Mouse (Mus musculus): ENCODE data around the gene Ube2r2. TPM values are rescaled to one million over a fixed set of nuclear protein-coding genes. Genes with fewer than 3 reads are reported as not detected.
A peak's percentile ranks its signal among the peaks of the same experiment; 100 is the strongest.

The Ube2r2 gene
- polyA plus RNA-seq, 1 experiment: 129 TPM

DNA sequence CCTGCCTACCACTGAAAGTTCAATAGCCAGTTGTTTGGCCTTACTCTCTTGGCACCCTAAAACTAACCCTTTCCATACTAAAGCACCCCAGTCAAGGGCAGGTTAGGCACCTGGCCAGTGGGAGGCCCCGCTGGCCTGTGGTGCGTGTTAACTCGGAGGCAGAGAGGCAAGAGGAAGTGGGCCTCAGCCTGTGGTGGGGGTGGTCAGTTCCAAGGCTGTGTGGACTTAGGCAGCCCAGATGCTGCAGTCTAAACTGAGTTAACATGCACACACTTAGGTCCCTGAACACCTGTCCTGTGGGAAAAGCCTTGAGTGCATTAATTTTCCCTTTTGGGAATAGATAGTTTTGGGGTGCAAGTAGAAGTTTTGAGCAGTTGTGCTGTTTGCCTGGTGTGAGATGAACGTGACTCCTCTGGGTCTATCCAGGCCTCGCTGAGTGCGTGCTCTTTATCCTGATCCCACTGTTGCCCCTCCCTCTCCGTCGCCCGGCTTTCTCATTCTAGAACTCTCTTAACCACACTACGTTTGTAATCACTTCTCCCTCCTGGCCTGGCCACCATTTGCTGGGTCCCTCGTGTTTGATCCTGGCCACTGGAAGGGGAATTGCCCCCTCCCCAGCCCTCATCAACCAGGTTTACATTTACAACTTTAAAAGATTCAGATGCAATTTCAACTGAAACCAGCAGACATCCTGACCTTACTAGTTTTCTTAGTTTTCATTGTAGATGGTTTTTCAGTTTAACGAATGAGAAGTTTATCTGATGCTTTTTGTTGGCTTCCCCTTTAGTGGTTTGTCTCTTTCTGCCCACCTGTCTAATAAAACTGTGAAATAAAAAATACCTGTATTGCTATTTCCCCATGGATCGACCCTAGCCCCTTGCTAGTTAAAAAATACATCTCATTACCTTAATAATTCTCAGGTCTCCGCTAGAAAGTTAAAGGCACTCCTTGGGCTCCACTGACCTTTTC lies 57.3 kb downstream of the Ube2r2 start:
- H3K4me3 ChIP-seq (ENCODE audit: insufficient read depth, low read length): no peak overlapping the region
- 0 out of 2 replicates have a peak, but pooled peaks cover 3% of the 10 kb centered on the region for H3K4me1 ChIP-seq (ENCODE audit: control insufficient read depth, insufficient read depth, low read length)
- TF ChIP-seq POLR2A (IDR thresholded peaks at IDR 0.05; ENCODE audit: extremely low read depth, insufficient read depth, low read length) (no peak), CTCF (IDR thresholded peaks at IDR 0.05; ENCODE audit: extremely low read depth, insufficient read depth, low read length) (no peak)
- no peak overlapping the region for H3K27ac ChIP-seq (ENCODE audit: insufficient read depth, low read length)

DNA sequence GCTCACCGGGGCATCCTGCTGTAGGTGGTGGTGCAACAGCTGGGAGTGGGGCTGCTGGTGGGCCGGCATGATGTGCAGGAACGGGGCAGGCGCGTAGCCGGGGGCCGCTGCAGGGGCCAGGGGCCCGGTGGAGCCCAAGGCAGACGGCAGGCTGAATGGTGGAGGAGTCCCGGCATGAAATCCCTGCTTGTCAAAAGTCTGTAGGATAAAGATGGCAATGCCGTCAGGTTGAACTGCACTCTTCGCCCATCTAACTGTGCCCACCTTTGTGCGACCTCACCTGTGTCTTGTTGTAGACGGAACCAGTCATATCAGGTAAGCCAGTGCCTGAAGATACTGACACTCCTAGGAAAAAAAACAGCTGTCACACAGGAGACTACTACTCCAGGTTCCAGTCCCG lies 59.8 kb downstream of the Ube2r2 start:
- H3K27ac ChIP-seq (ENCODE audit: insufficient read depth, low read length): no peak overlapping the region
- TF ChIP-seq CTCF (IDR thresholded peaks at IDR 0.05; ENCODE audit: extremely low read depth, insufficient read depth, low read length) (no peak), POLR2A (IDR thresholded peaks at IDR 0.05; ENCODE audit: extremely low read depth, insufficient read depth, low read length) (no peak)

DNA sequence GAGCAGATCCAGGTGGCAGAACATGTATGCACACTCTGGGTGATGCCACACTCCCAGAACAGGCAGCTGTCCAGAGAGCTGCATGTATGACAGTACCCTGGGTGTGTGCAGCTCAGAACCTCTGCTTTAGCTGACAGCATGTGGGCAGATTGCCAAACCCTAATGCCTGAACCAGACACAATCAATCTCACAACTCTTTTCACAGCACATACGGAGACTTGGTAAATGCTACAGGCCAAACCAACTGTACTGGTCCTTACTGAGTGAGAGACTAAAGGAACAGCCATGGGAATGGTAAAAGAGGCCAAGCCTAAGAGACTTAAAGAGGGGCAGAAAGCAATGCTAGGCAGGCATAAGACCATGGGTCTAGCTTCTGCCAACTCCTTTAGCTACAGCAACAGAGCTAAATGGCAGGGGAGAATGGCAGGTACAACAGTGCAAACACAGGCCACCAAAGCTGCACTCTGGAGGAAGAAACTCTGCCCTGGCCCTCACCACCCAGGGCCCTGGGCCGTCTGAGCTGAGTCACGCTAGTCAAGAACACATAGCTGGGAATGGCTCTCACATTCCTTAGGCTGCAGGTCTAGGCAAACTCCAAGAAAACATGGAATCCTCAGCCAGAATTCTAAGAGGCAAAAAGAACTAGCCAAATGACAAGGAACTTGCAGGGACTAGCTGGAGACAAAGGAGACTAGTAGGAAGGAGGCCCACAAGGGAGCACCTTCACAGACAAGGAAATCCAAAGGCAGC lies 61.5 kb downstream of the Ube2r2 start:
- no peak overlapping the region for H3K27ac ChIP-seq (ENCODE audit: insufficient read depth, low read length)
- 0 out of 2 replicates have a peak, but pooled peaks cover 1% of the 10 kb centered on the region for H3K4me1 ChIP-seq (ENCODE audit: control insufficient read depth, insufficient read depth, low read length)
- TF ChIP-seq POLR2A (IDR thresholded peaks at IDR 0.05; ENCODE audit: extremely low read depth, insufficient read depth, low read length) (no peak), CTCF (IDR thresholded peaks at IDR 0.05; ENCODE audit: extremely low read depth, insufficient read depth, low read length) (no peak)
- no peak overlapping the region for H3K4me3 ChIP-seq (ENCODE audit: insufficient read depth, low read length)

More for the DNA sequence above, 59.8 kb downstream of the Ube2r2 start:
- Histone ChIP-seq H3K4me1 (ENCODE audit: control insufficient read depth, insufficient read depth, low read length) (0 out of 2 replicates have a peak, but pooled peaks cover 1% of the 10 kb centered on the region), H3K4me3 (ENCODE audit: insufficient read depth, low read length) (no peak overlapping the region)

DNA sequence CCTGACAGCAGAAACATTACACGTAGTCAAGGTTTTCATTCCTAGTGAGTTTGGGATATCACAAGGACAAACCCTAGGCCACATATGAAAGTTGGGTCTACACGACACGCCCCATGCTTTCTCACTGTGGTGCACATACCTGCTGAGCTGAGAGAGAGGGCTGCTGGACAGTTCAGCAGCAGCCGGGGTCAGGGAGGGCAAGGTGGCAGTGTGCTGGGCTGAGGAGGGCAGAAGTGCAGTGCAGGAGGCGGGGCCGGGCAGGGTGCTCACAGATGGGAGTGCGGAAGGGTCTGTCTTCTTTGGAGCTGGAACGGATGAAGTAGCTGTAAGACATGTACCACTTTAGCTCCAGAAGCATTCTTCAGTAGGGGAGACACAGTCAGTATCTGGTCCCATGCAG lies 66.6 kb downstream of the Ube2r2 start:
- H3K4me1 ChIP-seq (ENCODE audit: control insufficient read depth, insufficient read depth, low read length): 0 out of 2 replicates have a peak, but pooled peaks cover 1% of the 10 kb centered on the region
- no peak overlapping the region for H3K4me3 ChIP-seq (ENCODE audit: insufficient read depth, low read length)
- H3K27ac ChIP-seq (ENCODE audit: insufficient read depth, low read length): no peak overlapping the region
- TF ChIP-seq CTCF (IDR thresholded peaks at IDR 0.05; ENCODE audit: extremely low read depth, insufficient read depth, low read length) (no peak), POLR2A (IDR thresholded peaks at IDR 0.05; ENCODE audit: extremely low read depth, insufficient read depth, low read length) (no peak)

DNA sequence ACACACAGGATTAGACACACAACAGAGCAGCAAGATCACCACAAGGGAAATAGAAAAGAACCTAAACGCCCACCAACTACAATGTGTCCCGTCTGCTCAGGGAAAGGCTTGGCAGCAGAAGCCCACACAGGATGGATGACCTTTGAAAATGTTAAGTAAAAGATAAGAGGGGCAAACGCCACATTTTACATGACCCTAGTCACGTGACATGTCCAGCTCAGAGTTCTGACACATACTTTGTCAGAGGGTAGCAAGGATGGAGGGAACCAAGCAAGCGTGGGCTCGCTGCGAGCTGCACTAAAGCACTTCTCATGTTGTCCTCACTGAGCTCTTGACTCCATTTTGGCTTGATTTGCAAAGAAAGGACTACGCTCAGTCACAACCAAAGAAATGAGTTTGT lies 70.2 kb downstream of the Ube2r2 start:
- no peak for TF ChIP-seq CTCF (IDR thresholded peaks at IDR 0.05; ENCODE audit: extremely low read depth, insufficient read depth, low read length)
- TF ChIP-seq POLR2A (IDR thresholded peaks at IDR 0.05; ENCODE audit: extremely low read depth, insufficient read depth, low read length): no peak
- no peak overlapping the region for H3K27ac ChIP-seq (ENCODE audit: insufficient read depth, low read length)
- no peak overlapping the region for H3K4me3 ChIP-seq (ENCODE audit: insufficient read depth, low read length)
- H3K4me1 ChIP-seq (ENCODE audit: control insufficient read depth, insufficient read depth, low read length): no peaks in the 10 kb centered on the region; the same call in 1 of the 2 replicates

DNA sequence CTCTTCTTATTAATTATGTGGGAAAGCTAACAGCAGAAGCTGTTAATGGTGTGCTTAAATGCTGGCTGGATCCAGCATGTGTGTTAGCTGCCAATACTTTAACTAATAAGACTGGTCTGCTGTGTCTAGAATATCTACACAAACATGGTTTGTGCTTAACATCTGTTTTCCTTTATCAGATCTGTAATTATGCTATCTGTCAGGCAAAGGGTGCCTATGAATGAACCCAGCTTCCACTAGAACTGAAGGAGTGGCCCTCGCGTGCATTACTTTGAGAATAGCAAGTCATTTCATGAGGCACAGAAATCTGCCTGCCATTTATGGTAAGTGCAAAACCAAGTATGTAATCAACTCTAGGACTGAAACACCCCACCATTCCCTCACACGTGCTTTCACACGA lies 72.5 kb downstream of the Ube2r2 start:
- H3K4me3 ChIP-seq (ENCODE audit: insufficient read depth, low read length): no peak overlapping the region
- TF ChIP-seq CTCF (IDR thresholded peaks at IDR 0.05; ENCODE audit: extremely low read depth, insufficient read depth, low read length) (no peak), POLR2A (IDR thresholded peaks at IDR 0.05; ENCODE audit: extremely low read depth, insufficient read depth, low read length) (no peak)
- peaks cover 2% of the 10 kb centered on the region; the same call in 1 of the 2 replicates for H3K4me1 ChIP-seq (ENCODE audit: control insufficient read depth, insufficient read depth, low read length)
- H3K27ac ChIP-seq (ENCODE audit: insufficient read depth, low read length): no peak overlapping the region

DNA sequence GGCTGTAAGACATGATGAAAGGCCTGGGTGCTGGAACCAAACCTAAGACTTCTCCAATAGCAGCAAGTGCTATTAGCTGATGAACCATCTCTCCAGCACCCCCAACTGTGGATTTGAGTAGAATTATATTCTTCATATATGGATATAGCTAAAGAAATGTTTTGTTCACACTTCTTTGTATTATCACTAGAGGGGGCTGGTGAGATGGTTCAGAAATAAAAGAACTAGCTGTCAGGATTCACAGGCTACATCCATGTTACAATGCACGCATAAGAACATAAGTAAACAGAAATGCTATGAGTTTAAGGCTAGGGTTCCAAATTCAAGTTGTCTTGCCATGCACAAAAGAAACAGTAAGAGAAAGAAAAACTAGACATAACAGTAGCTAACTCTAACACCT lies 89.9 kb downstream of the Ube2r2 start:
- Histone ChIP-seq H3K4me1 (ENCODE audit: control insufficient read depth, insufficient read depth, low read length) (no peaks in the 10 kb centered on the region), H3K27ac (ENCODE audit: insufficient read depth, low read length) (no peak overlapping the region), H3K4me3 (ENCODE audit: insufficient read depth, low read length) (no peak overlapping the region)
- no peak for TF ChIP-seq POLR2A (IDR thresholded peaks at IDR 0.05; ENCODE audit: extremely low read depth, insufficient read depth, low read length)
- no peak for TF ChIP-seq CTCF (IDR thresholded peaks at IDR 0.05; ENCODE audit: extremely low read depth, insufficient read depth, low read length)

DNA sequence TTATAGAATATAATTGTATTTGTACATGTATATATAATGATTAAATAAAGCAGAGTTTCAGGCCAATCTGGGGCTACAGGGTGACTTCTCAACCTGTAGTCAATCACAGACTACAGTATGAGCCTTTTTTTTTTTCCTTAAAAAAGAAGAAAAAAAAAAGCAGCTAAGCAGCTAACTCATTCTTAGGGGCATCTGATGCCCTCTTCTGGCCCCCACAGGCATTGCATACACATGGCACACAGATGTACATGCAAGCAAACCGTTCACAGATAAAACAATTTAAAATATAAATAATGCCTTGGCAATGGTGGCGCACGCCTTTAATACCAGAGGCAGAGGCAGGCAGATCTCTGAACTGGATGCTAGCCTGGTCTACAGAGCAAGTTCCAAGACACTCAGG lies 90.8 kb downstream of the Ube2r2 start:
- H3K4me3 ChIP-seq (ENCODE audit: insufficient read depth, low read length): no peak overlapping the region
- TF ChIP-seq POLR2A (IDR thresholded peaks at IDR 0.05; ENCODE audit: extremely low read depth, insufficient read depth, low read length): no peak
- peak; percentile 56 for TF ChIP-seq CTCF (IDR thresholded peaks at IDR 0.05; ENCODE audit: extremely low read depth, insufficient read depth, low read length)
- no peak overlapping the region for H3K27ac ChIP-seq (ENCODE audit: insufficient read depth, low read length)
- H3K4me1 ChIP-seq (ENCODE audit: control insufficient read depth, insufficient read depth, low read length): no peaks in the 10 kb centered on the region

DNA sequence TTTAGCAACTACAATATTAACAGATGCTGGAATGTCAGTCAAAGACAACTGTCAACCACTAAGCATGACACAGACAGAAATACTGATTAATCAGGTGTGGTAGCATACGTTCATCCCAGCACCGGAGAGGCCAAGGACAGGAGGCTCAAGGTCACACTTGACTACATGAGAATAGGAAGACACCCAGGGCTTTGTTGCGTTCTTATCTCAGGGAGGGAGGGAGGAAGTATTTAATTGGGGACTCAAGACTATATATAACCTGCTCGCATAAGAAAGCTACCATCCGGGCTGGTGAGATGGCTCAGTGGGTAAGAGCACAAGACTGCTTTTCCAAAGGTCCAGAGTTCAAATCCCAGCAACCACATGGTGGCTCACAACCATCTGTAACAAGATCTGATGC lies 100.1 kb downstream of the Ube2r2 start:
- H3K4me3 ChIP-seq (ENCODE audit: insufficient read depth, low read length): no peak overlapping the region
- H3K4me1 ChIP-seq (ENCODE audit: control insufficient read depth, insufficient read depth, low read length): no peaks in the 10 kb centered on the region
- H3K27ac ChIP-seq (ENCODE audit: insufficient read depth, low read length): no peak overlapping the region
- TF ChIP-seq POLR2A (IDR thresholded peaks at IDR 0.05; ENCODE audit: extremely low read depth, insufficient read depth, low read length) (no peak), CTCF (IDR thresholded peaks at IDR 0.05; ENCODE audit: extremely low read depth, insufficient read depth, low read length) (no peak)

Measured in cortical plate, adult 2 months (tissue).